Mouse (Mus musculus) liver, postnatal 0 days (tissue): Measurements from ENCODE around the gene Sugp1.

Experiments used
- CTCF ChIP-seq: sonication (generic); IDR thresholded peaks from 2 replicates; pipeline ENCODE4 v1.5.1; 2016; ENCODE audit warnings: antibody characterized with exemption, low read depth
- EP300 ChIP-seq: IDR thresholded peaks from 2 replicates; pipeline ENCODE4 v1.6.1; 2016; ENCODE audit warnings: antibody characterized with exemption, low read depth, mild to moderate bottlenecking

GRCm38 (mm10) chr8:70087237-70087636 lies 44.6 kb downstream of the Sugp1 start:
- TF ChIP-seq EP300 (no peak), CTCF (no peak)
